Mouse (Mus musculus): ENCODE data around the gene Tctn3.

The Tctn3 gene

DNA sequence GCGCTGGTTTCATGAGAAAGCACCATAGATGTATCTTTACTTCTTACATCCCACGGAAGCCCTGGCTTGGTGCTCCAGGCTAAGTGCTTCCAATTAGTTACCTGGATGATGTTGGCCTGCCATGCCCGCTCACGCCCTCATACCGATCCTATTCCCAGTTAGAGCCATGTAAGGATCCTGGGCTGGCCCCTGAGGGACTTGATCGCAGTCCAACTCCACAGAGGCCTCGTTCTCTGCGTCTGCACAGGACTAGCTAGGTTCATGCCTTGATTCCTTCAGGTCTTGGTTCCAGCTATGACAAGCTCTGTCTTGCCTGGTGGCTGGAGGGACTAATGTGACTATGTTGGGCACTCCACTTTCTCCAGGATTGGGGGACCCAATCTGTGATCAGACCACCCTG is 56.9 kb downstream of the Tctn3 start:
- DNase-seq (ENCODE audit: low spot score in 2 of 2), result no peak

DNA sequence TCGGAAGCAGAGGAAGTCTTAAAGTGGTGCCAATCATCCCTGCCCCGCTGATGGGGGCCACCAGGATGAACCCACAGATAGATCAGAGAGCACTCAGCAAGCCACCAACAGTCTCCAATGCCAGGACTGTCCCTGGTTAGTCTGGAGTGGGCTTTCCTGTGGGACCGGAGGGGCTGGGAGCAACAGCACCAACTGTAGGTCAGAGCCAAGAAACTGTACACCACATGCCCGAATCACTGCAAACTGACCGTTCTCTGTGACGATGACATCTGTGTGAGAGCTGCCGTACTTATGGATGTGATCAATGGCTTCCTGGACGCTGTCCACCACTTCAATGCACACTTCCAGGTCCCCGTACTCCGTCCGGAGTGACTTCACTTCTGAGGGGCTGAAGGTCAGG is 57.7 kb downstream of the Tctn3 start:
- no peak for DNase-seq (ENCODE audit: low spot score in 2 of 2)

DNA sequence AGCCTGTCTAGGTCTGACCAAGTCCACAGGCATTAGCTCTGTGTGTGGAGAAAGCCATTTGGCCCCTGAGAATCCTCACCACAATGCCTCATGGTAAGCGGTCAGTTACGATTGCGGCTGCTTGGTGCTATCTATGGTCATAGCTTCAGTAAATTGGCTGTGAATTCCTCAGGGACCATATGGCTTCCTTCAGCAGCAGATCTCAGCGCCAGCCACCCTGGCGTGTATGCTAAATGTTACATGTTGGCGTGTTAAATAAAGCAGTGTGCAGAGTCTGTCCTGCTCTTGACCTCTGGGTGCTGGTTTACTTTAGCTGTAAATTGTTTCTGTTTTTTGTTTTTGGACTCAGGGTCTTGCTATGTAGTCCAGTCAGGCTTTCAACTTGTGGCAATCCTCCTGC is 58.2 kb downstream of the Tctn3 start:
- no peak for DNase-seq (ENCODE audit: low spot score in 2 of 2)

DNA sequence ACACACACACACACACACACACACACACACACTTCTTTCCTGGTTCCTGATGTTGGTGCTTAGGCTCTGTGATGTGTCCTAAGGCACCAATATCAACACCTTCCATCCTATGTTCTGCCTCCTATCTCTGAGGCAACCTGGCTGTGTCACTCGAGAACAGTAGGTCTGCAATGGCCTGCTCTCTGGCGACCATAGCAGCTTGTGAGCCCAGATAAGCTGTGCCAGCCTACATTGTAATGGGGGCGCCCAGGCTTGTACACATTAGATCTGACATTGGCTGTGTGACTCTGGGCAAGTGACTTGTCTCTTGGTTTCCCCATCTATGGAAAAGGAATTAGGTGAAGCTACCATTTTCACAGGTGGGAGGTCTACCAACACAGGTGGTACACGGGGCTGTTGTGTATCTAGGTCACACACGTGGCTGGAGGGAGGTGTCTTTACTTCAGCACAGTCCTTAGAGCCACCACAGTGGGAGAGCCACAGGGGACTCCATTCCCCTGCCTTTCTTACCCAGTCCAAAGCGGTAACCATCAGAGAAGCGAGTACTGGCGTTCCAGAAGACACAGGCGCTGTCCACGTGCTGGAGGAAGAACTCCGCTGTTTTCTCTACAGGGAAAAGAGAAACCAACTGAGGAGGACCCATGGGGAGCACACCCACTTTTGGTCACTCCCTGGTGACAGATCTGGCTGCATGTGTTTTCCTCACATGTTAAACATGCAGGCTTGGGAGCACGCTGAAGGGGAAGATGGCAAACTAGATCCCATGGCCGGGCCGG is 58.8 kb downstream of the Tctn3 start:
- DNase-seq (ENCODE audit: low spot score in 2 of 2), result peak in 1 of 2 experiments; percentile 14

DNA sequence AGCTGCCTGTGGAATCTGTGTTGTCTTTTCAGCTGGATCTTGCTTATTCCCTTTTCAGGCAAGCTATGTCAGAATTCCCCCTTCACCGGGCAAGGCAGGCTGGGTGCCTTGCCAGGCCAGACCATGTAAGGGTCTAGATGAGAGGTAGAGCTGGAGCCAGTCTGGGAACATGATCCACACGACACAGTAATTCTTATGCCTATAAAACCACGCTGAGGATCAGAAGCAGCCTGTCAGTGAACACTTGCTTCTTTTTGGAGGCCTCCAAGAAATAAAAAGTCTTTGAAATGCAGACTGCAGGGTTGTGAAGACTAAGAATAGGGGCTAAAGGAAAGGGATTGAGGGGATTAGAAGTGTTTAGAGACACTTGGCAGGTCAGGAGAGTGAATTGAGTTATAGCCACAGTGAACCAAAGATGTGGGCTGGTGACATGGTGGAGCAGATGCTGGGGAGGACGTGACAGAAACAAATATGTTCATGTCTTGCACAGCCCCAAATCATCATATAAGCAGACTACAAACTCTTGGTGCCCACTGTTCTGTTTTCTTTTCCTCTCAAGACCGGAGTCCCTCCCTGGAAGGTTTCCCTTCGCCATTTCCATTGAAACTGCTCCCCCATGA is 62.4 kb downstream of the Tctn3 start:
- no peak for DNase-seq (ENCODE audit: low spot score in 2 of 2)

DNA sequence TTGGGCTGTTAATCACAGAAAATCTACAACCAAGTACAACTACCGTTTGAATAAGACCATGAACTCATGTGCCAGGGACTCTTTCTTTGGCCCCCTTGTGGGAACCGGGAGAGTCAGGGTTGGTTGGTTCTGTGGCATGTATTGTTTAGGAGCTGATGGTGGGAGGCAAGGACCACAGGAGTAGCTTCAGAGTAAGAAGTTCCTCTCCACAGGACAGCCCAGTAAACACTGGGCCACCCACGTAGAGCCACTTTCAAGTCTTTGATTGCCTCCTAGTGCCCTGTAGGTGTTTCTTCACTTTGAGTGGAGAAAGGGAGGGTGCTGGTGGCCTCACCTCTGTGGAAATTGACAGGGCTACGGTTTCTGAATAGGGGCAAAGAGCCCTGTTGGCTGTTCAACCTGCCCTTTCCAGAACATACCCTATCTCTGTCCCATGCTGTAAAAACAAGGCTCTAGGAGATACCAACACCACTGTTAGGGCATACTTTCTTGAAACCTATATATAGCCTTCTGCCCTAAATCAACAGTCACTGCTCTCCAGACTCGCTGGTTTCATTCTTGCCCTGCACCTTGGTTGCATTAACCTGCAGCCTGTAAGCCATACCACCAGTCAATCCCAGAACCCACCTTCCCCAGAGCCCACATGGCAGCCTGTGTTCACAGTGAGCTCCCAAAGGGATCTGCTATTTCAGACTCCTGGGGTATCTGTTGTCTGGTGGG is 63.1 kb downstream of the Tctn3 start:
- no peak for DNase-seq (ENCODE audit: low spot score in 2 of 2)

DNA sequence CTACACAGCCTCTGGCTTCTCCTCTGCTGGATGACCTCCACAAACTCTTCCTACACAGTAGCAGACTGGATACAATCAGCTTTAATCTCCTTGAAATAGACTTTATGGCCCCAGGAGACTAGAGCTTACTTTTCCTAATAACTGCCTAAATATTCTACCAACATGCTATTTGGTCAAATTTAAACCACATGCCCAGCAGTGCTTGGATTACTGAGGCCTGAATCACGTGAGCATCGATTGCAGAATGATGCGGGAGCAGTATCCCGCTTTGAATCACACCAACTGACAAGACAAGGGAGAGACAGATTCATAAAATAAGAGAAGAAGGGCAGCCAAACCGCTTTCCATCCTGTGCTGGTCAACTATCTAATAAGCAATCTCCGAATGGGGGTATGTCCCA is 63.6 kb downstream of the Tctn3 start:
- DNase-seq (ENCODE audit: low spot score in 2 of 2), result no peak

Data from spleen, postnatal 14 days (tissue).